Mouse (Mus musculus): ENCODE data around the gene Ston1. TPM values are rescaled to one million over a fixed set of nuclear protein-coding genes. Genes with fewer than 3 reads are reported as not detected.

Ston1 gene
- total and polyA plus RNA-seq, 2 experiments from 2014 or later = 1.6 to 2.5 TPM

- 33% methylated on average over 2 of the region's 2 CpGs for WGBS
- H3K4me3 ChIP-seq (ENCODE audit: low read length) = no peak overlapping the region
- no peaks in the 10 kb centered on the region for H3K9me3 ChIP-seq (ENCODE audit: low read length)
- H3K9ac ChIP-seq (replicated peaks; ENCODE audit: low read length) = no peak overlapping the region
- no peaks in the 10 kb centered on the region for H3K36me3 ChIP-seq (ENCODE audit: insufficient read depth, low read length)
- no peak overlapping the region for H3K4me2 ChIP-seq (ENCODE audit: low read depth, low read length)
- peak; percentile 51 for DNase-seq (ENCODE audit: low spot score)
- no peak for ATAC-seq
- no peak for TF ChIP-seq CTCF (IDR thresholded peaks at IDR 0.05; ENCODE audit: low read depth)
- no peaks in the 10 kb centered on the region for H3K27me3 ChIP-seq (ENCODE audit: insufficient read depth, low read length)
- H3K4me1 ChIP-seq (ENCODE audit: insufficient read depth, low read length) = no peaks in the 10 kb centered on the region; the same call in 1 of the 2 replicates
- no peak overlapping the region for H3K27ac ChIP-seq
Measured at GRCm38 (mm10) chr17:88666076-88666475, 68.6 kb downstream of the Ston1 start.

- 25% methylated on average over 21 of the region's 21 CpGs for WGBS
- Histone ChIP-seq H3K4me1 (ENCODE audit: insufficient read depth, low read length) (no peaks in the 10 kb centered on the region; the same call in 1 of the 2 replicates), H3K4me2 (ENCODE audit: low read depth, low read length) (peak within 1 kb of the TSS; percentile 47), H3K36me3 (ENCODE audit: insufficient read depth, low read length) (no peaks in the 10 kb centered on the region), H3K9me3 (ENCODE audit: low read length) (no peaks in the 10 kb centered on the region), H3K9ac (replicated peaks; ENCODE audit: low read length) (no peak within 1 kb of the TSS), H3K4me3 (ENCODE audit: low read length) (0 out of 2 replicates have a peak within 1 kb of the TSS, but pooled peaks have one; percentile 6), H3K27ac (no peak within 1 kb of the TSS), H3K27me3 (ENCODE audit: insufficient read depth, low read length) (no peaks in the 10 kb centered on the region)
- DNase-seq (ENCODE audit: low spot score) = peak; percentile 71
- peak; percentile 77 for ATAC-seq
- peak; percentile 42 for TF ChIP-seq CTCF (IDR thresholded peaks at IDR 0.05; ENCODE audit: low read depth)
Measured at GRCm38 (mm10) chr17:88668452-88668851, 71.0 kb downstream of the Ston1 start, which contains the start of gene Gtf2a1l. Gene Gtf2a1l, plus strand, starts transcription at chr17:88668660.

GRCm38 (mm10) chr17:88669921-88670320 is 72.4 kb downstream of the Ston1 start:
- DNase-seq (ENCODE audit: low spot score) (no peak), ATAC-seq (no peak)
- TF ChIP-seq CTCF (IDR thresholded peaks at IDR 0.05; ENCODE audit: low read depth) = no peak
- Histone ChIP-seq H3K4me2 (ENCODE audit: low read depth, low read length) (no peak overlapping the region), H3K4me3 (ENCODE audit: low read length) (no peak overlapping the region), H3K27me3 (ENCODE audit: insufficient read depth, low read length) (no peaks in the 10 kb centered on the region), H3K27ac (no peak overlapping the region), H3K4me1 (ENCODE audit: insufficient read depth, low read length) (no peaks in the 10 kb centered on the region; the same call in 1 of the 2 replicates), H3K9ac (replicated peaks; ENCODE audit: low read length) (no peak overlapping the region), H3K36me3 (ENCODE audit: insufficient read depth, low read length) (no peaks in the 10 kb centered on the region), H3K9me3 (ENCODE audit: low read length) (no peaks in the 10 kb centered on the region)
- 47% methylated on average over 2 of the region's 2 CpGs for WGBS

- DNase-seq (ENCODE audit: low spot score) (no peak), ATAC-seq (no peak)
- Histone ChIP-seq H3K27ac (no peak overlapping the region), H3K4me3 (ENCODE audit: low read length) (no peak overlapping the region), H3K9me3 (ENCODE audit: low read length) (no peaks in the 10 kb centered on the region), H3K9ac (replicated peaks; ENCODE audit: low read length) (no peak overlapping the region), H3K27me3 (ENCODE audit: insufficient read depth, low read length) (no peaks in the 10 kb centered on the region), H3K4me1 (ENCODE audit: insufficient read depth, low read length) (no peaks in the 10 kb centered on the region; the same call in 1 of the 2 replicates), H3K4me2 (ENCODE audit: low read depth, low read length) (no peak overlapping the region), H3K36me3 (ENCODE audit: insufficient read depth, low read length) (no peaks in the 10 kb centered on the region)
- WGBS = 71% methylated on average over 4 of the region's 4 CpGs
- TF ChIP-seq CTCF (IDR thresholded peaks at IDR 0.05; ENCODE audit: low read depth) = no peak
Measured at GRCm38 (mm10) chr17:88670800-88671199, 73.3 kb downstream of the Ston1 start.

- H3K27me3 ChIP-seq (ENCODE audit: insufficient read depth, low read length) = no peaks in the 10 kb centered on the region
- H3K36me3 ChIP-seq (ENCODE audit: insufficient read depth, low read length) = no peaks in the 10 kb centered on the region
- peak; percentile 52 for TF ChIP-seq CTCF (IDR thresholded peaks at IDR 0.05; ENCODE audit: low read depth)
- DNase-seq (ENCODE audit: low spot score) = peak; percentile 64
- H3K27ac ChIP-seq = no peak overlapping the region
- H3K4me1 ChIP-seq (ENCODE audit: insufficient read depth, low read length) = no peaks in the 10 kb centered on the region
- 91% methylated on average over 23 of the region's 23 CpGs for WGBS
- no peak overlapping the region for H3K4me2 ChIP-seq (ENCODE audit: low read depth, low read length)
- no peak for ATAC-seq
- no peak overlapping the region for H3K9ac ChIP-seq (replicated peaks; ENCODE audit: low read length)
- no peak overlapping the region for H3K4me3 ChIP-seq (ENCODE audit: low read length)
- no peaks in the 10 kb centered on the region for H3K9me3 ChIP-seq (ENCODE audit: low read length)
Measured at GRCm38 (mm10) chr17:88675310-88676309, 78.1 kb downstream of the Ston1 start.

GRCm38 (mm10) chr17:88688226-88688625 is 90.7 kb downstream of the Ston1 start:
- no peak overlapping the region for H3K27ac ChIP-seq
- no peaks in the 10 kb centered on the region for H3K36me3 ChIP-seq (ENCODE audit: insufficient read depth, low read length)
- no peak overlapping the region for H3K4me2 ChIP-seq (ENCODE audit: low read depth, low read length)
- no peaks in the 10 kb centered on the region for H3K27me3 ChIP-seq (ENCODE audit: insufficient read depth, low read length)
- H3K9me3 ChIP-seq (ENCODE audit: low read length) = no peaks in the 10 kb centered on the region
- 32% methylated on average over 11 of the region's 11 CpGs for WGBS
- H3K4me3 ChIP-seq (ENCODE audit: low read length) = no peak overlapping the region
- DNase-seq (ENCODE audit: low spot score) (peak; percentile 59), ATAC-seq (no peak)
- H3K4me1 ChIP-seq (ENCODE audit: insufficient read depth, low read length) = no peaks in the 10 kb centered on the region
- H3K9ac ChIP-seq (replicated peaks; ENCODE audit: low read length) = no peak overlapping the region
- no peak for TF ChIP-seq CTCF (IDR thresholded peaks at IDR 0.05; ENCODE audit: low read depth)
